Mouse (Mus musculus): ENCODE results near the gene Taf5l. TPM values are rescaled to one million over a fixed set of nuclear protein-coding genes. Genes with fewer than 3 reads are reported as not detected.
"Not testable (repeated sequence)": the region's sequence is repeated elsewhere in the genome, so short reads cannot be mapped to it uniquely, and the experiment has no call there.

Taf5l gene
- polyA plus RNA-seq, 1 experiment from 2014 or later, result 18.0 TPM

DNA sequence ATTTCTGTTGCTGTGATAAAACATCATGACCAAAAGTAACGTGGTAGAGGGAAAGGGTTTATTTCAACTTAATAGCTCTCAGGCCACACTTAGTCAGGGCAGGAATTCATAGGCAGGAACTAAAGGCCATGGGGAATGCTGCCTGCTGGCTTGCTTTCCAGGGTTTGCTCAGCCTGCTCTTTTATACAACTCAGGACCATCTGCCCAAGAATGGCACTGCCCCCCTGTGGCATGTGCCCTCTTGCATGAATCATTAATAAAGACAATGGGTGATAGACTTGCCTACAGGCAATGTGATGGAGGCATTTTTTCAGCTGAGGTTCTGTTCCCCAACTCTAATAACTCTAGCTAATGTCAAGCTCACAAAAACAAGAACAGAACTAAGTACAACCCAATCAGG is 21.0 kb upstream of the Taf5l start:
- ATAC-seq (ENCODE audit: low FRiP score, low TSS enrichment) (no peak), DNase-seq (ENCODE audit: low spot score) (no peak)
- H3K36me3 ChIP-seq (ENCODE audit: control insufficient read depth, insufficient read depth, low read length), result peaks cover 33% of the 10 kb centered on the region
- WGBS, result 79% methylated on average over 1 of the region's 1 CpGs
- no peak overlapping the region for H3K27ac ChIP-seq (replicated peaks)
- no peaks in the 10 kb centered on the region for H3K9me3 ChIP-seq (ENCODE audit: control insufficient read depth, low read length)
- no peak overlapping the region for H3K4me3 ChIP-seq (ENCODE audit: low read depth, low read length)
- no peaks in the 10 kb centered on the region for H3K27me3 ChIP-seq (ENCODE audit: control insufficient read depth, insufficient read depth, low read length)
- no peak overlapping the region for H3K4me2 ChIP-seq (replicated peaks; ENCODE audit: low read depth)
- H3K9ac ChIP-seq (ENCODE audit: low read length), result no peak overlapping the region
- TF ChIP-seq EP300 (optimal IDR thresholded peaks at IDR 0.05), result no peak
- TF ChIP-seq CTCF (IDR thresholded peaks at IDR 0.05; ENCODE audit: low read depth), result no peak
- H3K4me1 ChIP-seq (replicated peaks; ENCODE audit: control insufficient read depth, insufficient read depth), result no peaks in the 10 kb centered on the region

DNA sequence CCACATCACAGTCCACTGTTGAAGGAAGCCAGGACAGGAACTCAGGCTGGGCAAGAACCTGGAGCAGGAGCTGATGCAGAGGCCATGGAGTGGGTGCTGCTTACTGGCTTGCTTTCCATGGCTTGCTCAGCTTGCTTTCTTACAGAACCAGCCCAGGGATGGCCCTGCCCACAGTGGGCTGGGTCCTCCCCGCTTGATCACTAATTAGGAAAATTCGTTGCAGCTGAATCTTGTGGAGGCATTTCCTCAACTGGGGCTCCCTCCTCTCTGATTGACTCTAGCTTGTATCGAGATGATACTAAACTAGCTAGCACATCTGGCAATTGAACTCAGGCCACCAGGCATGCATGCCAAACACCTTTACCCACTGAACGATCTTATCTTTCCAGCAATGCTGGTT is 18.2 kb upstream of the Taf5l start:
- H3K36me3 ChIP-seq (ENCODE audit: control insufficient read depth, insufficient read depth, low read length), result peaks cover 30% of the 10 kb centered on the region
- DNase-seq (ENCODE audit: low spot score), result no peak
- no peak overlapping the region for H3K4me2 ChIP-seq (replicated peaks; ENCODE audit: low read depth)

DNA sequence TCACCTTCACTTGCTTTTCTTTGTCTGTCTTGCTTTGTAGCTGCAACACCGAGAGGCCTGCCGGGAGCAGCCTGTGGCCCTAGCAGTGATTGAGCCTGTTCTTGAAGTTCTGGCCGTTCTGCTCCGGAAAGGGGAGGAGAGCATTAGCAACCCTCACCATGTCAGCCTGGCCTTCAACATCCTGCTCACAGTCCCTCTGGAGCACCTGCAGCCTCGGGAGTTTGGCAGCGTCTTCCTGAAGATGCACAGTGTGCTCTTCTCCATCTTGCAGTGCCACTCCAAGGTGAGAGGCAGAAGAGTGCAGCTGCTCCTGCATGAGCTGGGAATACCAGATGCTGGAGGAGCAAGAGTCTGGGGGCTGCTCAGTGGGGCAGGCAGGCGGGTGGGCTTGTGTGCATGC is 16.9 kb upstream of the Taf5l start:
- Histone ChIP-seq H3K4me3 (ENCODE audit: low read depth, low read length) (no peak overlapping the region), H3K9ac (ENCODE audit: low read length) (no peak overlapping the region), H3K27ac (replicated peaks) (no peak overlapping the region), H3K36me3 (ENCODE audit: control insufficient read depth, insufficient read depth, low read length) (peaks cover 32% of the 10 kb centered on the region), H3K4me1 (replicated peaks; ENCODE audit: control insufficient read depth, insufficient read depth) (no peaks in the 10 kb centered on the region), H3K4me2 (replicated peaks; ENCODE audit: low read depth) (no peak overlapping the region), H3K27me3 (ENCODE audit: control insufficient read depth, insufficient read depth, low read length) (no peaks in the 10 kb centered on the region), H3K9me3 (ENCODE audit: control insufficient read depth, low read length) (no peaks in the 10 kb centered on the region)
- TF ChIP-seq EP300 (optimal IDR thresholded peaks at IDR 0.05) (no peak), CTCF (IDR thresholded peaks at IDR 0.05; ENCODE audit: low read depth) (no peak)
- DNase-seq (ENCODE audit: low spot score) (no peak), ATAC-seq (ENCODE audit: low FRiP score, low TSS enrichment) (no peak)
- 95% methylated on average over 7 of the region's 7 CpGs for WGBS

More for the DNA sequence above, 18.2 kb upstream of the Taf5l start:
- Histone ChIP-seq H3K4me1 (replicated peaks; ENCODE audit: control insufficient read depth, insufficient read depth) (no peaks in the 10 kb centered on the region), H3K9ac (ENCODE audit: low read length) (no peak overlapping the region), H3K4me3 (ENCODE audit: low read depth, low read length) (no peak overlapping the region), H3K9me3 (ENCODE audit: control insufficient read depth, low read length) (no peaks in the 10 kb centered on the region), H3K27me3 (ENCODE audit: control insufficient read depth, insufficient read depth, low read length) (no peaks in the 10 kb centered on the region), H3K27ac (replicated peaks) (no peak overlapping the region)
- TF ChIP-seq CTCF (IDR thresholded peaks at IDR 0.05; ENCODE audit: low read depth) (no peak), EP300 (optimal IDR thresholded peaks at IDR 0.05) (no peak)
- no peak for ATAC-seq (ENCODE audit: low FRiP score, low TSS enrichment)
- WGBS, result 79% methylated on average over 4 of the region's 4 CpGs

DNA sequence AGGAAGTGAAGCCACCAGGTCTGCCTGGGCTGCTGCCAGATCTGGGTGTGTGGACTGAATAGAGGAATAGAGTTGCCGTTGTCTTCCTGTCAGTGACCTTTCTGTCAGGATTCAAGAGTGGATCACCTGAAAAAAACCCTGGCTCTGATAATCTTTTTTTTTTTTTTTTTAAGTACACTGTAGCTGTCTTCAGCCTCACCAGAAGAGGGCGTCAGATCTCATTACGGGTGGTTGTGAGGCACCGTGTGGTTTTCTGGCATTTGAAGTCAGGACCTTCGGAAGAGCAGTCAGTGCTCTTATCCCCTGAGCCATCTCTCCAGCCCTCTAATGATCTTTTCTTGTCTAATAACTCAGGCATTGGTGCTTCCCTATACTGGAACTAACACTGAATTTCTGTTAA is 12.2 kb upstream of the Taf5l start:
- H3K27ac ChIP-seq (replicated peaks), result no peak overlapping the region
- no peak overlapping the region for H3K4me3 ChIP-seq (ENCODE audit: low read depth, low read length)
- no peak for DNase-seq (ENCODE audit: low spot score)
- H3K4me2 ChIP-seq (replicated peaks; ENCODE audit: low read depth), result no peak overlapping the region
- H3K4me1 ChIP-seq (replicated peaks; ENCODE audit: control insufficient read depth, insufficient read depth), result no peaks in the 10 kb centered on the region
- 62% methylated on average over 5 of the region's 5 CpGs for WGBS
- no peak for ATAC-seq (ENCODE audit: low FRiP score, low TSS enrichment)
- TF ChIP-seq CTCF (IDR thresholded peaks at IDR 0.05; ENCODE audit: low read depth) (peak; percentile 60), EP300 (optimal IDR thresholded peaks at IDR 0.05) (no peak)
- peaks cover 41% of the 10 kb centered on the region for H3K36me3 ChIP-seq (ENCODE audit: control insufficient read depth, insufficient read depth, low read length)
- H3K9me3 ChIP-seq (ENCODE audit: control insufficient read depth, low read length), result no peaks in the 10 kb centered on the region
- no peak overlapping the region for H3K9ac ChIP-seq (ENCODE audit: low read length)
- no peaks in the 10 kb centered on the region for H3K27me3 ChIP-seq (ENCODE audit: control insufficient read depth, insufficient read depth, low read length)

DNA sequence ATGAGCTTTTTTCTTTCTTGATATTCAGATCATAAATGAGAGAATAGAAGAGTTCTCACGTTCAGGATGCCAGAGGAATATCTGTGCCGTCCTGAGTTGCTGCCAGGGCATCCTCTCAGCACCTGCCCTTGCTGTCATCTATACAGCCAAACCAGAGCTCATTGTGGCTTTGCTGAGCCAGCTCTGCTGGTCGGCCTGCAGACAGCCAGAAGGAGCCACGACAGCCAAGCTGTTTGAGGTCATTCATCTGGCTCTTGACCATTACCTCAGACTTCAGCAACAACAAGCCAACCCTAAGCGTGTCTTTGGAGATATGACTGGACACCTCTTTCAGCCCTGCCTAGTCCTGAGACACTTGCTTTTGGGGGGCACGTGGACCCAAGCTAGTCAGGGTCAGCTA is 6.6 kb upstream of the Taf5l start:
- Histone ChIP-seq H3K9me3 (ENCODE audit: control insufficient read depth, low read length) (no peaks in the 10 kb centered on the region), H3K27ac (replicated peaks) (no peak overlapping the region), H3K4me3 (ENCODE audit: low read depth, low read length) (no peak overlapping the region), H3K9ac (ENCODE audit: low read length) (no peak overlapping the region), H3K4me2 (replicated peaks; ENCODE audit: low read depth) (no peak overlapping the region), H3K4me1 (replicated peaks; ENCODE audit: control insufficient read depth, insufficient read depth) (no peaks in the 10 kb centered on the region), H3K27me3 (ENCODE audit: control insufficient read depth, insufficient read depth, low read length) (no peaks in the 10 kb centered on the region), H3K36me3 (ENCODE audit: control insufficient read depth, insufficient read depth, low read length) (peaks cover 30% of the 10 kb centered on the region)
- DNase-seq (ENCODE audit: low spot score) (no peak), ATAC-seq (ENCODE audit: low FRiP score, low TSS enrichment) (no peak)
- WGBS, result 87% methylated on average over 6 of the region's 6 CpGs
- TF ChIP-seq EP300 (optimal IDR thresholded peaks at IDR 0.05), result no peak
- no peak for TF ChIP-seq CTCF (IDR thresholded peaks at IDR 0.05; ENCODE audit: low read depth)

DNA sequence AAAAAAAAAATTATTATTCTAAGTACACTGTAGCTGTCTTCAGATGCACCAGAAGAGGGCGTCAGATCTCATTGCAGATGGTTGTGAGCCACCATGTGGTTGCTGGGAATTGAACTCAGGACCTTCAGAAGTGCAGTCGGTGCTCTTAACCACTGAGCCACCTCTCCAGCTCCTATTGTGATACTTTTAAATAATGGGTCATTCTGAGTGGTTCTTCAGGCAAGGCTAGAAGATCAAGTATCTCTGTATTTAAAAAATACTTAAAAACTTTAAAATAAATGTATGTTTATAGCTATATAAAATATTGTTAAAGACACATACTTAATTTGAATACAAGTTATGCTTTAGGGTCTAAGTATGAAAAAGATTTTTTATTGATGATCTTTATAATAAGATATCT is 5.1 kb upstream of the Taf5l start:
- 81% methylated on average over 2 of the region's 2 CpGs for WGBS
- DNase-seq (ENCODE audit: low spot score); H3K9me3 ChIP-seq (ENCODE audit: control insufficient read depth, low read length); H3K4me2 ChIP-seq (replicated peaks; ENCODE audit: low read depth); H3K27ac ChIP-seq (replicated peaks); ATAC-seq (ENCODE audit: low FRiP score, low TSS enrichment); H3K27me3 ChIP-seq (ENCODE audit: control insufficient read depth, insufficient read depth, low read length); H3K4me3 ChIP-seq (ENCODE audit: low read depth, low read length); H3K9ac ChIP-seq (ENCODE audit: low read length); H3K4me1 ChIP-seq (replicated peaks; ENCODE audit: control insufficient read depth, insufficient read depth): not testable (repeated sequence)
- peaks cover 29% of the 10 kb centered on the region for H3K36me3 ChIP-seq (ENCODE audit: control insufficient read depth, insufficient read depth, low read length)
